Mouse (Mus musculus): Measurements from ENCODE around the gene Scrt2. TPM values are rescaled to one million over a fixed set of nuclear protein-coding genes. Genes with fewer than 3 reads are reported as not detected.

Scrt2 gene
- polyA plus RNA-seq, 1 experiment, result 0.16 TPM

GRCm38 (mm10) chr2:152117694-152118093 is 36.4 kb downstream of the Scrt2 start:
- Histone ChIP-seq H3K27ac (ENCODE audit: control insufficient read depth, insufficient read depth, low read length) (no peak overlapping the region), H3K4me1 (replicated peaks; ENCODE audit: control insufficient read depth, insufficient read depth, low read length) (peaks cover 4% of the 10 kb centered on the region), H3K4me3 (ENCODE audit: control insufficient read depth, insufficient read depth, low read length) (no peak overlapping the region), H3K27me3 (ENCODE audit: control insufficient read depth, insufficient read depth, low read length) (no peaks in the 10 kb centered on the region; the same call in 1 of the 2 replicates), H3K36me3 (ENCODE audit: control insufficient read depth, insufficient read depth, low read length) (no peaks in the 10 kb centered on the region)
- TF ChIP-seq CTCF (IDR thresholded peaks at IDR 0.05; ENCODE audit: borderline replicate concordance, control insufficient read depth, extremely low read depth, insufficient read depth, low read length, poor library complexity) (no peak), POLR2A (IDR thresholded peaks at IDR 0.05; ENCODE audit: control insufficient read depth, extremely low read depth, insufficient read depth, low read length, poor library complexity) (no peak)
- DNase-seq, result no peak
- 86% methylated on average over 7 of the region's 7 CpGs for WGBS

- no peak overlapping the region for H3K4me3 ChIP-seq (ENCODE audit: control insufficient read depth, insufficient read depth, low read length)
- no peaks in the 10 kb centered on the region for H3K4me1 ChIP-seq (replicated peaks; ENCODE audit: control insufficient read depth, insufficient read depth, low read length)
- 80% methylated on average over 6 of the region's 6 CpGs for WGBS
Measured at GRCm38 (mm10) chr2:152119228-152119865, 38.0 kb downstream of the Scrt2 start.

GRCm38 (mm10) chr2:152122896-152123295 is 41.6 kb downstream of the Scrt2 start:
- H3K4me1 ChIP-seq (replicated peaks; ENCODE audit: control insufficient read depth, insufficient read depth, low read length), result no peaks in the 10 kb centered on the region
- H3K27me3 ChIP-seq (ENCODE audit: control insufficient read depth, insufficient read depth, low read length), result no peaks in the 10 kb centered on the region
- TF ChIP-seq CTCF (IDR thresholded peaks at IDR 0.05; ENCODE audit: borderline replicate concordance, control insufficient read depth, extremely low read depth, insufficient read depth, low read length, poor library complexity) (no peak), POLR2A (IDR thresholded peaks at IDR 0.05; ENCODE audit: control insufficient read depth, extremely low read depth, insufficient read depth, low read length, poor library complexity) (no peak)
- H3K27ac ChIP-seq (ENCODE audit: control insufficient read depth, insufficient read depth, low read length), result no peak overlapping the region
- 76% methylated on average over 9 of the region's 9 CpGs for WGBS
- H3K4me3 ChIP-seq (ENCODE audit: control insufficient read depth, insufficient read depth, low read length), result no peak overlapping the region
- no peaks in the 10 kb centered on the region for H3K36me3 ChIP-seq (ENCODE audit: control insufficient read depth, insufficient read depth, low read length)
- DNase-seq, result no peak

More at GRCm38 (mm10) chr2:152119228-152119865, 38.0 kb downstream of the Scrt2 start:
- no peaks in the 10 kb centered on the region for H3K36me3 ChIP-seq (ENCODE audit: control insufficient read depth, insufficient read depth, low read length)
- H3K27ac ChIP-seq (ENCODE audit: control insufficient read depth, insufficient read depth, low read length), result no peak overlapping the region
- no peaks in the 10 kb centered on the region; the same call in 1 of the 2 replicates for H3K27me3 ChIP-seq (ENCODE audit: control insufficient read depth, insufficient read depth, low read length)
- TF ChIP-seq CTCF (IDR thresholded peaks at IDR 0.05; ENCODE audit: borderline replicate concordance, control insufficient read depth, extremely low read depth, insufficient read depth, low read length, poor library complexity) (no peak), POLR2A (IDR thresholded peaks at IDR 0.05; ENCODE audit: control insufficient read depth, extremely low read depth, insufficient read depth, low read length, poor library complexity) (no peak)
- no peak for DNase-seq

- Histone ChIP-seq H3K27me3 (ENCODE audit: control insufficient read depth, insufficient read depth, low read length) (no peaks in the 10 kb centered on the region), H3K36me3 (ENCODE audit: control insufficient read depth, insufficient read depth, low read length) (no peaks in the 10 kb centered on the region), H3K4me1 (replicated peaks; ENCODE audit: control insufficient read depth, insufficient read depth, low read length) (no peaks in the 10 kb centered on the region), H3K27ac (ENCODE audit: control insufficient read depth, insufficient read depth, low read length) (no peak overlapping the region), H3K4me3 (ENCODE audit: control insufficient read depth, insufficient read depth, low read length) (no peak overlapping the region)
- 90% methylated on average over 2 of the region's 2 CpGs for WGBS
- DNase-seq, result no peak
- TF ChIP-seq POLR2A (IDR thresholded peaks at IDR 0.05; ENCODE audit: control insufficient read depth, extremely low read depth, insufficient read depth, low read length, poor library complexity), result no peak
- TF ChIP-seq CTCF (IDR thresholded peaks at IDR 0.05; ENCODE audit: borderline replicate concordance, control insufficient read depth, extremely low read depth, insufficient read depth, low read length, poor library complexity), result no peak
Measured at GRCm38 (mm10) chr2:152128597-152128996, 47.3 kb downstream of the Scrt2 start.

- no peak overlapping the region for H3K27ac ChIP-seq (ENCODE audit: control insufficient read depth, insufficient read depth, low read length)
- TF ChIP-seq CTCF (IDR thresholded peaks at IDR 0.05; ENCODE audit: borderline replicate concordance, control insufficient read depth, extremely low read depth, insufficient read depth, low read length, poor library complexity) (no peak), POLR2A (IDR thresholded peaks at IDR 0.05; ENCODE audit: control insufficient read depth, extremely low read depth, insufficient read depth, low read length, poor library complexity) (no peak)
- no peaks in the 10 kb centered on the region for H3K4me1 ChIP-seq (replicated peaks; ENCODE audit: control insufficient read depth, insufficient read depth, low read length)
- no peak for DNase-seq
- WGBS, result 77% methylated on average over 3 of the region's 3 CpGs
- H3K36me3 ChIP-seq (ENCODE audit: control insufficient read depth, insufficient read depth, low read length), result no peaks in the 10 kb centered on the region
- H3K4me3 ChIP-seq (ENCODE audit: control insufficient read depth, insufficient read depth, low read length), result no peak overlapping the region
- H3K27me3 ChIP-seq (ENCODE audit: control insufficient read depth, insufficient read depth, low read length), result no peaks in the 10 kb centered on the region
Measured at GRCm38 (mm10) chr2:152129778-152130177, 48.4 kb downstream of the Scrt2 start.

GRCm38 (mm10) chr2:152132016-152132415 is 50.7 kb downstream of the Scrt2 start:
- WGBS, result 58% methylated on average over 9 of the region's 9 CpGs
- H3K36me3 ChIP-seq (ENCODE audit: control insufficient read depth, insufficient read depth, low read length), result no peaks in the 10 kb centered on the region
- H3K27ac ChIP-seq (ENCODE audit: control insufficient read depth, insufficient read depth, low read length), result no peak overlapping the region
- no peaks in the 10 kb centered on the region for H3K27me3 ChIP-seq (ENCODE audit: control insufficient read depth, insufficient read depth, low read length)
- H3K4me1 ChIP-seq (replicated peaks; ENCODE audit: control insufficient read depth, insufficient read depth, low read length), result no peaks in the 10 kb centered on the region
- TF ChIP-seq POLR2A (IDR thresholded peaks at IDR 0.05; ENCODE audit: control insufficient read depth, extremely low read depth, insufficient read depth, low read length, poor library complexity) (no peak), CTCF (IDR thresholded peaks at IDR 0.05; ENCODE audit: borderline replicate concordance, control insufficient read depth, extremely low read depth, insufficient read depth, low read length, poor library complexity) (no peak)
- no peak for DNase-seq
- H3K4me3 ChIP-seq (ENCODE audit: control insufficient read depth, insufficient read depth, low read length), result no peak overlapping the region
